In genomic region chr10:125969133-125969490, GRCm38 (mm10) we compare ENCODE assay signal across 8 mouse cellular contexts. TPM values are rescaled to one million over a fixed set of nuclear protein-coding genes. Genes with fewer than 3 reads are reported as not detected.
A peak's percentile ranks its signal among the peaks of the same experiment; 100 is the strongest.
DNase-seq lines count a peak whose midpoint lies in the region; ATAC-seq lines count a peak whose summit lies in the region.

No protein-coding gene starts in this region.

- ATAC-seq in lung, embryonic 16.5 days (ENCODE audit: low read depth) = no peak
- ATAC-seq in forebrain, embryonic 15.5 days (replicated peaks) = no peak
- no peak for ATAC-seq in stomach, embryonic 14.5 days (ENCODE audit: insufficient number of reproducible peaks, insufficient read depth, low FRiP score, low read depth)
- no peak for ATAC-seq in megakaryocyte progenitor cell, adult 5-6 weeks (replicated peaks; ENCODE audit: poor library complexity)
- no peak for ATAC-seq in megakaryocyte-erythroid progenitor cell, adult 5-6 weeks (replicated peaks; ENCODE audit: low FRiP score, low TSS enrichment, poor library complexity, severe bottlenecking)

- peaks cover 3% of the 10 kb centered on the region for H3K36me3 ChIP-seq in lung, embryonic 16.5 days (ENCODE audit: control insufficient read depth, insufficient read depth, low read length)
- H3K36me3 ChIP-seq in forebrain, embryonic 15.5 days = no peaks in the 10 kb centered on the region
- peaks cover 6% of the 10 kb centered on the region for H3K36me3 ChIP-seq in stomach, embryonic 14.5 days (ENCODE audit: control insufficient read depth, insufficient read depth, low read length)

- H3K27ac ChIP-seq in lung, embryonic 16.5 days (ENCODE audit: low read length) = peak overlapping the region; percentile 56
- H3K27ac ChIP-seq in forebrain, embryonic 15.5 days (replicated peaks) = no peak overlapping the region
- H3K27ac ChIP-seq in stomach, embryonic 14.5 days (ENCODE audit: low read length) = peak overlapping the region; percentile 97

- peak overlapping the region; percentile 39 for H3K9ac ChIP-seq in lung, embryonic 16.5 days (ENCODE audit: low read length)
- no peak overlapping the region for H3K9ac ChIP-seq in forebrain, embryonic 15.5 days (replicated peaks)
- H3K9ac ChIP-seq in stomach, embryonic 14.5 days (replicated peaks; ENCODE audit: low read depth, low read length) = peak overlapping the region; percentile 98

- 20% methylated on average over 10 of the region's 10 CpGs for WGBS in lung, embryonic 16.5 days
- WGBS in forebrain, embryonic 15.5 days = 25% methylated on average over 10 of the region's 10 CpGs
- WGBS in stomach, embryonic 14.5 days = 9% methylated on average over 10 of the region's 10 CpGs

- H3K4me1 ChIP-seq in lung, embryonic 16.5 days (replicated peaks; ENCODE audit: control insufficient read depth, insufficient read depth, low read length) = peaks cover 20% of the 10 kb centered on the region; the same call in 1 of the 2 replicates
- H3K4me1 ChIP-seq in forebrain, embryonic 15.5 days = peaks cover 32% of the 10 kb centered on the region
- H3K4me1 ChIP-seq in stomach, embryonic 14.5 days (ENCODE audit: control insufficient read depth, insufficient read depth, low read length) = peaks cover 11% of the 10 kb centered on the region

- no peaks in the 10 kb centered on the region for H3K27me3 ChIP-seq in lung, embryonic 16.5 days (ENCODE audit: control insufficient read depth, insufficient read depth, low read depth, low read length)
- peaks cover 18% of the 10 kb centered on the region; the same call in 1 of the 2 replicates for H3K27me3 ChIP-seq in forebrain, embryonic 15.5 days
- no peaks in the 10 kb centered on the region for H3K27me3 ChIP-seq in stomach, embryonic 14.5 days (ENCODE audit: control insufficient read depth, insufficient read depth, low read length)

- DNase-seq in lung, adult 18-20 months = no peak
- DNase-seq in kidney, postnatal 14 days = peak; percentile 47
- DNase-seq in cerebellum, adult 8-10 months = no peak

- peak overlapping the region; percentile 83 for H3K4me3 ChIP-seq in lung, embryonic 16.5 days (ENCODE audit: low read length)
- H3K4me3 ChIP-seq in forebrain, embryonic 15.5 days = no peak overlapping the region
- H3K4me3 ChIP-seq in stomach, embryonic 14.5 days (ENCODE audit: low read depth, low read length) = peak overlapping the region; percentile 95

- H3K9me3 ChIP-seq in lung, embryonic 16.5 days (ENCODE audit: control insufficient read depth, low read length) = no peaks in the 10 kb centered on the region
- no peaks in the 10 kb centered on the region for H3K9me3 ChIP-seq in forebrain, embryonic 15.5 days
- H3K9me3 ChIP-seq in stomach, embryonic 14.5 days (ENCODE audit: control insufficient read depth, low read depth, low read length) = no peaks in the 10 kb centered on the region

- peak overlapping the region; percentile 75 for H3K4me2 ChIP-seq in lung, embryonic 16.5 days (ENCODE audit: low read depth, low read length)
- peak overlapping the region; percentile 100; the same call in 1 of the 2 replicates for H3K4me2 ChIP-seq in forebrain, embryonic 15.5 days (replicated peaks)
- peak overlapping the region; percentile 63 for H3K4me2 ChIP-seq in stomach, embryonic 14.5 days (replicated peaks; ENCODE audit: low read depth, low read length)

RNA-seq across cellular contexts. Expression of gene Lrig3, which starts 3.1 kb away (rescaled TPM):
- 8.3 and 9.4 TPM in 2 replicates for polyA plus RNA-seq in lung, embryonic 16.5 days (2015; fragmentation: Nextera tagmentation; extraction: Ambion mirVana)
- polyA plus RNA-seq in forebrain, embryonic 15.5 days (2015; fragmentation: Nextera tagmentation; extraction: Ambion mirVana) = 1.9 and 2.0 TPM in 2 replicates
- polyA plus RNA-seq in stomach, embryonic 14.5 days (2014; fragmentation: Nextera tagmentation; extraction: Ambion mirVana) = 37.0 and 37.5 TPM in 2 replicates
- 0.61 and 1.8 TPM in 2 replicates for total RNA-seq in megakaryocyte progenitor cell, adult 5-6 weeks (2015)
- 1.4 and 2.4 TPM in 2 replicates for total RNA-seq in megakaryocyte progenitor cell, adult 5-6 weeks (2017)
- total RNA-seq in megakaryocyte-erythroid progenitor cell, adult 5-6 weeks (2014; fragmentation: Nextera tagmentation) = 0.52 and 0.59 TPM in 2 replicates
- 1.3 TPM in 1 of 2 replicates, not detected in the other for total RNA-seq in megakaryocyte-erythroid progenitor cell, adult 5-6 weeks (2017)
